Mouse (Mus musculus) adrenal gland, postnatal 25 days (tissue): ENCODE data around the gene Sf1. TPM values are rescaled to one million over a fixed set of nuclear protein-coding genes. Genes with fewer than 3 reads are reported as not detected.

Experiments
- DNase-seq: peaks from one replicate; pipeline ENCODE4 v3.0.0; 2021; ENCODE audit warnings: mixed read lengths
- total RNA-seq: library from RNA; stranded (reverse); gene quantifications from 2 replicates; pipeline ENCODE4 v1.2.3, GENCODE M21; 2021

The Sf1 gene
- total RNA-seq, 1 experiment from 2014 or later = 211 TPM

GRCm38 (mm10) chr19:6375423-6376254, 12.1 kb downstream of the Sf1 start:
- DNase-seq = no peak

GRCm38 (mm10) chr19:6376255-6376564, 12.7 kb downstream of the Sf1 start:
- DNase-seq = peak; percentile 66

- DNase-seq = no peak
Measured at GRCm38 (mm10) chr19:6376643-6377042, 13.2 kb downstream of the Sf1 start.

- no peak for DNase-seq
Measured at GRCm38 (mm10) chr19:6377327-6378040, 14.0 kb downstream of the Sf1 start.

- no peak for DNase-seq
Measured at GRCm38 (mm10) chr19:6380411-6381166, 17.1 kb downstream of the Sf1 start.

- no peak for DNase-seq
Measured at GRCm38 (mm10) chr19:6381238-6381637, 17.7 kb downstream of the Sf1 start.

- no peak for DNase-seq
Measured at GRCm38 (mm10) chr19:6382323-6382924, 18.9 kb downstream of the Sf1 start.

GRCm38 (mm10) chr19:6383470-6383869, 20.0 kb downstream of the Sf1 start:
- DNase-seq = no peak

- peak; percentile 64 for DNase-seq
Measured at GRCm38 (mm10) chr19:6384128-6384527, 20.6 kb downstream of the Sf1 start, which contains the start of gene Pygm. Gene Pygm, plus strand, starts transcription at chr19:6384399.

GRCm38 (mm10) chr19:6384954-6385353, 21.5 kb downstream of the Sf1 start:
- DNase-seq = peak; percentile 59

GRCm38 (mm10) chr19:6385419-6385818, 21.9 kb downstream of the Sf1 start:
- DNase-seq = no peak

GRCm38 (mm10) chr19:6385821-6386220, 22.3 kb downstream of the Sf1 start:
- DNase-seq = no peak

GRCm38 (mm10) chr19:6386234-6386633, 22.7 kb downstream of the Sf1 start:
- no peak for DNase-seq

GRCm38 (mm10) chr19:6388006-6388405, 24.5 kb downstream of the Sf1 start:
- DNase-seq = peak; percentile 49

- DNase-seq = no peak
Measured at GRCm38 (mm10) chr19:6389803-6390202, 26.3 kb downstream of the Sf1 start.

GRCm38 (mm10) chr19:6390251-6390650, 26.8 kb downstream of the Sf1 start:
- DNase-seq = no peak

- DNase-seq = no peak
Measured at GRCm38 (mm10) chr19:6392743-6393393, 29.4 kb downstream of the Sf1 start.

GRCm38 (mm10) chr19:6393637-6394036, 30.1 kb downstream of the Sf1 start:
- no peak for DNase-seq

- no peak for DNase-seq
Measured at GRCm38 (mm10) chr19:6396237-6396636, 32.7 kb downstream of the Sf1 start.

- DNase-seq = no peak
Measured at GRCm38 (mm10) chr19:6397582-6398249, 34.2 kb downstream of the Sf1 start.
